Mouse (Mus musculus) cerebellum, adult 2 months (tissue): ENCODE measurements around the gene Sema5a.

Experiments used
- CTCF ChIP-seq: fragments of 200-500 bp; IDR thresholded peaks from 2 replicates; pipeline ENCODE4 v1.5.1; 2011; ENCODE audit warnings: low read depth, mild to moderate bottlenecking, control low read depth, low read length, moderate library complexity, borderline replicate concordance; ENCODE audit not compliant: insufficient read depth
- POLR2A ChIP-seq: fragments of 200-500 bp; IDR thresholded peaks from 2 replicates; pipeline ENCODE4 v1.6.1; 2011; ENCODE audit warnings: low read length, control low read depth, borderline replicate concordance; ENCODE audit not compliant: insufficient read depth

DNA sequence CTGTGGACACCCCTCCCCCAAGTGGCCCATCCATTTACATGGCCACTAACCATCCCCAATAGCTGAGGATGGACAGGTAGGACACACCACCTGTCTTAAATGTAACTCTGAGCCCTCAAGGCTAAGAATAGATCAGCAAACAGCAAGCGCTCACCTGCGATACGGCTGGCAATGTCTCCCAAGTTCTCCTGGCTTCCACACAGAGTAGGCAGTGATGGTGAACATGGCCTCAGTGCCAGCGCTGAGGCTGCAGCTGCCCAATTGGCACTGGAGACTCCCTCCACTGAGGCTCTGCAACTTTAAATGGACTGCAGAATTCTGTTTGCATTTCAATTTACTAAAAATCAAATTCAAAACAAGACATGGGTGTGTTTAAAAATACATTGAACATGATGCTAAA is 78.6 kb downstream of the Sema5a start:
- TF ChIP-seq CTCF (no peak), POLR2A (no peak)
